Mouse (Mus musculus): ENCODE measurements around the gene Gpc6.

DNA sequence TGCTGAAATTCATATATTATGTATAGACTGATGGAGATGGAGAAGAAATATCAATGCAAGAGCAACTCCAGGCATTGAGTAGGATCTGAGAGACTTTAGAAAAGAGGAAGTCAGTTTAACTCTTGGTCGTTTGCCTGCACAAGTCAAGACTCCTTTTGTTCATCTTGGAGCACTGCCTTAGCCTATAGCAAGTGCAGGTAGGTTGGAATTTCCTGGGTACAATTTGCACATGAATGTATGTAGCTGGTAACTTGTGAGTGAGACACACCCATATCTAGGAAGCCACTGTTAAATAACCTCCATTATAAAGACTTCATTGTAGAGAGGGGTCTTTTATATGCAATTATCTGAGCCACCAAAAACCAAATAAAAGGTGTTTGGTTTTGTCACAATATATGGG is 27.1 kb upstream of the Gpc6 start:
- no peak for TF ChIP-seq CTCF (IDR thresholded peaks at IDR 0.05)
- TF ChIP-seq POLR2A (IDR thresholded peaks at IDR 0.05; ENCODE audit: insufficient read depth, low read depth, low read length), result no peak
- TF ChIP-seq EP300 (IDR thresholded peaks at IDR 0.05; ENCODE audit: insufficient read depth, low read depth, low read length), result no peak
